Mouse (Mus musculus) small intestine, adult 2 months (tissue): Measurements from ENCODE around the gene Phldb2. TPM values are rescaled to one million over a fixed set of nuclear protein-coding genes. Genes with fewer than 3 reads are reported as not detected.

ENCODE experiments used
- H3K27ac ChIP-seq: fragments of 200-500 bp; 2 replicates; pipeline ENCODE4 v1.5.1; 2012; ENCODE audit warnings: low read depth, low read length, control low read depth, inconsistent platforms; ENCODE audit not compliant: insufficient read depth
- H3K27me3 ChIP-seq: fragments of 200-500 bp; 2 replicates; pipeline ENCODE4 v1.6.1; 2012; ENCODE audit warnings: mild to moderate bottlenecking, moderate library complexity, low read length, inconsistent platforms; ENCODE audit not compliant: control insufficient read depth, insufficient read depth
- H3K36me3 ChIP-seq: fragments of 200-500 bp; 2 replicates; pipeline ENCODE4 v1.6.1; 2012; ENCODE audit warnings: mild to moderate bottlenecking, low read length, control low read depth, inconsistent platforms; ENCODE audit not compliant: control insufficient read depth, insufficient read depth
- H3K4me1 ChIP-seq: fragments of 200-500 bp; 2 replicates; pipeline ENCODE4 v1.6.1; 2012; ENCODE audit warnings: low read length, inconsistent platforms, mixed read lengths; ENCODE audit not compliant: control insufficient read depth, insufficient read depth, insufficient read length
- H3K4me3 ChIP-seq: fragments of 200-500 bp; 2 replicates; pipeline ENCODE4 v1.5.1; 2012; ENCODE audit warnings: low read depth, mild to moderate bottlenecking, control low read depth, inconsistent platforms, low read length, moderate library complexity
- CTCF ChIP-seq: fragments of 200-500 bp; IDR thresholded peaks from 2 replicates; pipeline ENCODE4 v1.5.1; 2012; ENCODE audit warnings: low read depth, mild to moderate bottlenecking, control low read depth, inconsistent platforms, low read length, moderate library complexity, mixed read lengths; ENCODE audit not compliant: insufficient replicate concordance, insufficient read length; ENCODE audit errors: extremely low read depth
- POLR2A ChIP-seq: fragments of 200-500 bp; IDR thresholded peaks from 2 replicates; pipeline ENCODE4 v1.6.1; 2012; ENCODE audit warnings: low read depth, mild to moderate bottlenecking, control low read depth, inconsistent platforms, low read length, moderate library complexity
- WGBS: fragments of 180-500 bp; shearing (Covaris S2); methylation state at CpG from one replicate; pipeline ENCODE4 v1.1.7; 2018; 5-methylcytosine and 5-hydroxymethylcytosine counted together
- polyA plus RNA-seq: library from polyadenylated mRNA; depleted of rRNA; stranded (reverse); fragments of >200 nt; gene quantifications from 2 replicates; pipeline ENCODE4 v1.2.3, GENCODE M21; 2012; rRNA removed

The Phldb2 gene
- 1.7 and 3.7 TPM in 2 replicates for polyA plus RNA-seq

- no peak within 1 kb of the TSS for H3K4me3 ChIP-seq
- H3K4me1 ChIP-seq = no peaks in the 10 kb centered on the region; the same call in 1 of the 2 replicates
- H3K27me3 ChIP-seq = no peaks in the 10 kb centered on the region
- no peak for TF ChIP-seq CTCF
- H3K27ac ChIP-seq = no peak within 1 kb of the TSS
- H3K36me3 ChIP-seq = no peaks in the 10 kb centered on the region
- WGBS = 38% methylated on average over 4 of the region's 4 CpGs
Measured at GRCm38 (mm10) chr16:45953394-45953793, at the start of gene Phldb2. TSS of gene Phldb2 (minus strand) at chr16:45953598.

GRCm38 (mm10) chr16:46001550-46002166 lies 48.3 kb upstream of the Phldb2 start:
- peaks cover 3% of the 10 kb centered on the region; the same call in 1 of the 2 replicates for H3K4me1 ChIP-seq
- no peak overlapping the region for H3K4me3 ChIP-seq
- TF ChIP-seq CTCF = no peak
- no peak for TF ChIP-seq POLR2A
- H3K27me3 ChIP-seq = no peaks in the 10 kb centered on the region
- WGBS = 81% methylated on average over 10 of the region's 10 CpGs
- no peak overlapping the region for H3K27ac ChIP-seq
- H3K36me3 ChIP-seq = no peaks in the 10 kb centered on the region; the same call in 1 of the 2 replicates

GRCm38 (mm10) chr16:46000976-46001375 lies 47.6 kb upstream of the Phldb2 start:
- no peaks in the 10 kb centered on the region for H3K4me1 ChIP-seq
- no peaks in the 10 kb centered on the region for H3K27me3 ChIP-seq
- no peaks in the 10 kb centered on the region; the same call in 1 of the 2 replicates for H3K36me3 ChIP-seq
- 80% methylated on average over 3 of the region's 3 CpGs for WGBS
- H3K4me3 ChIP-seq = no peak overlapping the region
- no peak overlapping the region for H3K27ac ChIP-seq
- no peak for TF ChIP-seq POLR2A
- no peak for TF ChIP-seq CTCF

GRCm38 (mm10) chr16:45999374-46000191 lies 46.2 kb upstream of the Phldb2 start:
- H3K36me3 ChIP-seq = no peaks in the 10 kb centered on the region; the same call in 1 of the 2 replicates
- 75% methylated on average over 10 of the region's 10 CpGs for WGBS
- TF ChIP-seq CTCF = no peak
- TF ChIP-seq POLR2A = no peak
- H3K4me3 ChIP-seq = no peak overlapping the region
- H3K27ac ChIP-seq = no peak overlapping the region
- H3K4me1 ChIP-seq = no peaks in the 10 kb centered on the region
- H3K27me3 ChIP-seq = no peaks in the 10 kb centered on the region

- 80% methylated on average over 7 of the region's 7 CpGs for WGBS
- H3K27ac ChIP-seq = no peak overlapping the region
- H3K4me3 ChIP-seq = no peak overlapping the region
- H3K4me1 ChIP-seq = no peaks in the 10 kb centered on the region
- H3K27me3 ChIP-seq = no peaks in the 10 kb centered on the region
- H3K36me3 ChIP-seq = no peaks in the 10 kb centered on the region; the same call in 1 of the 2 replicates
- TF ChIP-seq POLR2A (no peak), CTCF (no peak)
Measured at GRCm38 (mm10) chr16:45998231-45998630, 44.8 kb upstream of the Phldb2 start.

GRCm38 (mm10) chr16:45990901-45991676 lies 37.7 kb upstream of the Phldb2 start:
- no peak overlapping the region for H3K27ac ChIP-seq
- H3K36me3 ChIP-seq = no peaks in the 10 kb centered on the region
- no peak overlapping the region for H3K4me3 ChIP-seq
- no peak for TF ChIP-seq POLR2A
- no peak for TF ChIP-seq CTCF
- peaks cover 2% of the 10 kb centered on the region; the same call in 1 of the 2 replicates for H3K4me1 ChIP-seq
- no peaks in the 10 kb centered on the region for H3K27me3 ChIP-seq
- 54% methylated on average over 10 of the region's 10 CpGs for WGBS
